Mouse (Mus musculus): Measurements from ENCODE around the gene Plekhg4. TPM values are rescaled to one million over a fixed set of nuclear protein-coding genes. Genes with fewer than 3 reads are reported as not detected.

Gene Plekhg4
- polyA plus RNA-seq, 1 experiment, result 0.52 TPM

DNA sequence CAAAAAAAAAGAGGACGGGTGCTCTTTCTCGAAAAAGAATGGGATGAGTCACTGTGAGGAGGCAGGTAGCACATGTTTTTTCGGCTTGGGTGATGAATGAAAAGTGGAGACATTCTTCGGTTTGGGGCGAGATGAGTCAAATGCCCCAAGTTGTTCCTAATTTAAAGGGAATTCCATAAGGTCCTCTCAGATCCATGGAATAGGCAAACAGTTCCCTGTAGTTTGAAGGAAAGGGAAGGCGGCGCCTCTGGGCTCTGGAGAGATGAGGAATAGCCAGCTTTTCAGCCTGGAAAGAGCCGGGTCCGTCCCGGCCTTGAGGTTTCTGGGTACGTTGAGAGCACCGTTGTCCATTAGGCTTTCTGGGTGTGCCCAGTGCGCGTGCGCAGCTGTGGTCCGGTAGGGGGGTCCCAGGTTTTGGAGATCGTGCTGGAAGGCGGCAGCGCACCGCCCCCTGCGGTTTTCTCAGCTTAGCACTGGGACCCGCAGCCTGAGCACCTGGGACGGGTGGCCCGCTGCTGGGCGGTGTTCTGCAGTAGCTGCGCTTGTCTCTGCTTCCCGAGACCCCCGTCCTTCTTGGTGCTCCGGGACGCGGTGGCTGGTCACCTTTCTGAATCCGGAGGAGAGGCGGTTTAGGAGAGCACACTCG is 24.5 kb upstream of the Plekhg4 start, which contains the start of gene Slc9a5:
Slc9a5 (plus strand) TSS at position 394 of the 646 bp plus-strand sequence.
- DNase-seq (ENCODE audit: low read depth, low spot score), result no peak
- under 1% methylated on average over 34 of the region's 34 CpGs for WGBS

- no peak for DNase-seq (ENCODE audit: low read depth, low spot score)
- WGBS, result 3% methylated on average over 42 of the region's 48 CpGs
Measured at GRCm38 (mm10) chr8:105349096-105349771, 23.8 kb upstream of the Plekhg4 start.

- 77% methylated on average over 7 of the region's 7 CpGs for WGBS
- no peak for DNase-seq (ENCODE audit: low read depth, low spot score)
Measured at GRCm38 (mm10) chr8:105350186-105350585, 22.9 kb upstream of the Plekhg4 start.

GRCm38 (mm10) chr8:105353583-105354135 is 19.4 kb upstream of the Plekhg4 start:
- WGBS, result 70% methylated on average over 8 of the region's 8 CpGs
- DNase-seq (ENCODE audit: low read depth, low spot score), result no peak

DNA sequence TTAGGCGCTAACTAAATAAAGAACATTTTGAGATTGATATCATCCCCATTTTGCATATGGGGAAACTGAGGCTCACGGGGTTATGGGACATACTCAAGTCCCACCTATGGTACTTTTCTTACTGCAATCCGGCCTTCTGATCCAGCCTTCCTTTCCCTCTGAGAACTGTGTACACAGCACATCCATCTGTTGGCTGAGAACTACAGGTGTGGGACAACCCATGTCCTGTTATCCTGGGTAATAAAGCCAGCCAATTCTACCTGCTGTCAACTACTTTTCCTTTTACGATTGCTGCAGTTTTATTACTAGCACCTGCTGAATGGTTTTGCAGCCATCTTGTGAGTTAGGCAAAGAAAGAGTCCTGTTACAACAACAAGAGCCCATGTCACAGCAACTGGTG is 18.5 kb upstream of the Plekhg4 start:
- no peak for DNase-seq (ENCODE audit: low read depth, low spot score)
- 49% methylated on average over 4 of the region's 4 CpGs for WGBS

DNA sequence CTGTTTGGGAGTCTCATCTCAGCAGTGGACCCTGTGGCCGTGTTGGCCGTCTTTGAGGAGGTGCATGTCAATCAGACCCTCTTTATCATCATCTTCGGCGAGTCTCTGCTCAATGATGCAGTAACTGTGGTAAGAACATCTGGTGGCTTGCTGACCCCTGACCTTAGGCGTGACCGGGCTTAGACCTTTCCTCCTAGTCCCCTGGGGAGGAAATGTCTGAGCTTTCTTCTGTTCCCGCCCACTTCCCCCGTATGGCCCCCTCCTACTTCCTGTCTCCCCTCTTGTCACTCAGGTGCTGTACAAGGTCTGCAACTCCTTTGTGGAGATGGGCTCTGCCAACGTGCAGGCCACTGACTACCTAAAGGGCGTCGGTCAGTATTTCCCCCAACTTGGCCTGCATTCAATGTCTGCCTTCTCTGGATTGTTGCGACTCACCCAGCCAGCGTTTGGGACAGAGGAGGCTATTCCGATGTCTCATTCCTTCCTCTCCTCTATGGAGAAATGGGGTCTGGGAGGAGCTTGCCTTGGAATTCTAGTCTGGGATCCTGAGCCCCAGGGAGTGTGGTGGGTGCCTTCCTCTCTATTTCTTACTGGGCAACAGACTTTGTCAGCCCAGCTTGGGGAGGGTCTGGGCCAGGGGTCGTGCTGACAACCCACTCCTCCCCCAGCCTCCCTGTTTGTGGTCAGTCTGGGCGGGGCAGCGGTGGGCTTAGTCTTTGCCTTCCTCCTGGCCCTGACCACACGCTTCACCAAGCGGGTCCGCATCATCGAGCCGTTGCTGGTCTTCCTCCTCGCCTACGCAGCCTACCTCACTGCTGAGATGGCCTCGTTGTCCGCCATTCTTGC is 17.7 kb upstream of the Plekhg4 start:
- WGBS, result 68% methylated on average over 26 of the region's 26 CpGs
- no peak for DNase-seq (ENCODE audit: low read depth, low spot score)

DNA sequence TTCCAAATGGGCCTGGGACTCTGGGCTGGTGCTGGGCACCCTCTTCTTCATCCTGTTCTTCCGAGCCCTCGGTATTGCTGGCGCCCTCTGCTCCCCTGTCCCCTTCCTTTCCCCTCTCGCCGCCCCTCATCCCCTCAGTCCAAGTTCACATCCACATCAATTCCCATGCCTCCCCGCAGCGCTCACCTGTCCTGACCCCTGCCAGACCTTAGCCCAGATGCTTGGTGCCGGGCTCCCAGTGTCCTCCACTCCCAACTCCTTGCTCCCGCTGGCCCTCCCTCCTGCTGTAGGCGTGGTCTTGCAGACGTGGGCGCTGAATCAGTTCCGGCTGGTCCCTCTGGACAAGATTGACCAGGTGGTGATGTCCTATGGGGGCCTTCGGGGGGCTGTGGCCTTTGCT is 16.4 kb upstream of the Plekhg4 start:
- 90% methylated on average over 14 of the region's 14 CpGs for WGBS
- DNase-seq (ENCODE audit: low read depth, low spot score), result no peak

GRCm38 (mm10) chr8:105359208-105359607 is 13.9 kb upstream of the Plekhg4 start:
- WGBS, result 64% methylated on average over 15 of the region's 15 CpGs
- DNase-seq (ENCODE audit: low read depth, low spot score), result no peak

GRCm38 (mm10) chr8:105359646-105360045 is 13.4 kb upstream of the Plekhg4 start:
- 61% methylated on average over 4 of the region's 4 CpGs for WGBS
- DNase-seq (ENCODE audit: low read depth, low spot score), result no peak

- no peak for DNase-seq (ENCODE audit: low read depth, low spot score)
- WGBS, result 61% methylated on average over 12 of the region's 12 CpGs
Measured at GRCm38 (mm10) chr8:105361751-105362702, 11.0 kb upstream of the Plekhg4 start.

DNA sequence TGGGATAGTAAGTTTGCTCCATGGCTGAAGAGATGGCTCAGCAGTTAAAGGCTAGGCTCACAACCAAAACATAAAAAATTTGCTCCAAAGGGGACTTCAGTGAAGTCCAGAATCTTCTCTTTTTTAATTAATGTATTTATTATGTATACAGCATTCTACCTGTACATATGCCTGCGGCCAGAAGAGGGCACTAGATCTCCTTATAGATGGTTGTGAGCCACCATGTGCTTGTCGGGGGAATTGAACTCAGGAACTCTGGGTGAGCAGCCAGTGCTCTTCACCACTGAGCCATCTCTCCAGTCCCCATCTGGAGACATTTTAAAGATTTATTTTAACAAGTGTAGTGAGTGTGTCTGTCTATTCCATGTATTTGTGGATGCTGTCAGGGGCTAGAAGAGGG is 6.0 kb upstream of the Plekhg4 start:
- no peak for DNase-seq (ENCODE audit: low read depth, low spot score)
- WGBS, result 68% methylated on average over 2 of the region's 2 CpGs

DNA sequence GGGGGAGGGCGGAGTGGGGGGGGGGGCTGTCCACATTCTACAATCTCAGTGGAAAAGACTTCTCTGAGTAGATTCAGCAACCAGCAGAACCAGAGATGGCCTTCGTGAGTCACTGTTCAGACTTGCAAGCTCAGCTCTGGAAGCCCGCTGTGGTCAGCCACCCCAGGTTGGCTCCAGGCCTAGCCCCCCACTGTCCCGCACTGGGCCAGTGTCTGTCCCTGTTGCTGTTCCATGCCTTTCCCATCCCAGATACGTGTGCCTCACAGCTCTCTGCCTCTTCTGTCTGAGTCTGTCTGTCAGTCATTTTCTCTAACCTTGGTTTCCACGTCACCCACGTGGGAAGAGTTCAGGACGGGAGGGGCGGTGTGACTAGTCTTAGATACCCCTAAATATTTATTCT is 601 bp upstream of the Plekhg4 start:
- WGBS, result 80% methylated on average over 9 of the region's 9 CpGs
- DNase-seq (ENCODE audit: low read depth, low spot score), result no peak

- 37% methylated on average over 33 of the region's 33 CpGs for WGBS
- DNase-seq (ENCODE audit: low read depth, low spot score), result no peak
Measured at GRCm38 (mm10) chr8:105374513-105374966, 1.5 kb downstream of the Plekhg4 start.

GRCm38 (mm10) chr8:105378673-105379072 is 5.6 kb downstream of the Plekhg4 start:
- 17% methylated on average over 19 of the region's 19 CpGs for WGBS

DNA sequence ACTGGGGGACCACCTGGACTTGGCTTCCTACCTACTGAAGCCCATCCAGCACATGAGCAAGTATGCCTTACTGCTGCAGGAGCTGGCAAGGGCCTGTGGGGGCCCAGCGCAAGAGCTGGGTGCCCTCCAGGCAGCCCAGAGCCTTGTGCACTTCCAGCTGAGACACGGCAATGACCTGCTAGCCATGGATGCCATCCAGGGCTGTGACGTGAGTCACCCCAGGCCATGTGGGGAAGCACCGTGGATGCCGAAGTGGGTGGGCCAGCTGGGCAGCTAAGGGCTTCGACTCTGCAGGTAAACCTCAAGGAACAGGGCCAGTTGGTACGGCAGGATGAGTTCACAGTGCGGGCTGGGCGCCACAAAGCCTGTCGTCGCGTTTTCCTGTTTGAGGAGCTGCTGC is 7.2 kb downstream of the Plekhg4 start:
- 80% methylated on average over 12 of the region's 12 CpGs for WGBS
- no peak for DNase-seq (ENCODE audit: low read depth, low spot score)

More at GRCm38 (mm10) chr8:105378673-105379072, 5.6 kb downstream of the Plekhg4 start:
- no peak for DNase-seq (ENCODE audit: low read depth, low spot score)

DNA sequence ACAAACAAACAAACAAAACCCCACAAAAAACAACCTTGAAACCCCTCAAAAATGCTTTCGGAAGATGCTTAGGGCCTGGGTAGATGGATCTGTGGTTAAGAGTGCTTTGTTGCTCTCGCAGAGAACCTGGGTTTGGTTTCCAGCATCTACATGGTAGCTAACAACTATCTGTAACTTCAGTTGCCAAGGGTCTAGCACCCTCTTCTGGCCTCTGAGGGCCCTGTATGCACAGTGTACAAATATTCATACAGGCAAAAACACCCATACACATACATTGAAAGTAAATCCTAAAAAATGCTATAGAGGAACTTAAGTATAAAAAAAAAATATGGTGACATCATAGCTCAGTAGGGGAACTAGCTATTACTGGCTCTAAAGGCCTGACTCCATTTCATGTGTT is 11.0 kb downstream of the Plekhg4 start:
- DNase-seq (ENCODE audit: low read depth, low spot score), result no peak
- 99% methylated on average over 2 of the region's 2 CpGs for WGBS

DNA sequence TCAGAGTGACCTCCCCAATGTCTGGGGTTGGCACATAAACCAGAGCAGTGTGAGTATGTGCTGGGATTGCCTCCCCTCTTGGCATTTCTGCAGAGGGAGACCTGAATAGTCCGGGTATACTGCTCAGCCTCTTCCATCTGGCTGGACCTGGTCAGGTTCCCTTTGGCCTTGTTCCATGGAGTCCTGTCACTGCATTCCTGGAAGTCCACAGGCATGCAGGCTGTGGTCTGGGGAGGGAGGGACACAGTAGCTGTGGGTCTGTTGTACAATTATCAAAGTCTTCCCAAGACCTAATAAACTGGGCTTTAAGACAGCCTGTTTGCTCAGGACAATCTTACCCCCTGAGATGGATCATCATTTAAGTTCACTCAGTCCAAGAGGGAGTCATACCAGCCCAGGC is 14.1 kb downstream of the Plekhg4 start:
- WGBS, result 32% methylated on average over 1 of the region's 1 CpGs
- no peak for DNase-seq (ENCODE audit: low read depth, low spot score)

GRCm38 (mm10) chr8:105389096-105389495 is 16.0 kb downstream of the Plekhg4 start:
- no peak for DNase-seq (ENCODE audit: low read depth, low spot score)
- 37% methylated on average over 6 of the region's 6 CpGs for WGBS

All from large intestine, adult 2 months (tissue).